Mouse (Mus musculus): ENCODE data around the gene Emilin2. TPM values are rescaled to one million over a fixed set of nuclear protein-coding genes. Genes with fewer than 3 reads are reported as not detected.

Gene Emilin2
- polyA plus RNA-seq, 1 experiment, result 2.6 TPM

GRCm38 (mm10) chr17:71282716-71283115 is 29.1 kb downstream of the Emilin2 start:
- Histone ChIP-seq H3K4me3 (ENCODE audit: low read depth, low read length) (no peak overlapping the region), H3K36me3 (ENCODE audit: control insufficient read depth, insufficient read depth, low read length, poor library complexity, severe bottlenecking) (no peaks in the 10 kb centered on the region), H3K4me1 (ENCODE audit: control insufficient read depth, insufficient read depth, low read length) (no peaks in the 10 kb centered on the region), H3K27me3 (ENCODE audit: control insufficient read depth, insufficient read depth, low read length, poor library complexity, severe bottlenecking) (no peaks in the 10 kb centered on the region), H3K9me3 (replicated peaks; ENCODE audit: control insufficient read depth, insufficient read depth, low read length, poor library complexity, severe bottlenecking) (no peaks in the 10 kb centered on the region), H3K27ac (ENCODE audit: insufficient read depth, low read length) (no peak overlapping the region), H3K9ac (ENCODE audit: low read depth, poor library complexity, severe bottlenecking) (no peak overlapping the region)
- TF ChIP-seq POLR2A (IDR thresholded peaks at IDR 0.05; ENCODE audit: insufficient read depth, low read length) (no peak), CTCF (IDR thresholded peaks at IDR 0.05; ENCODE audit: low read depth, low read length) (no peak), EP300 (IDR thresholded peaks at IDR 0.05; ENCODE audit: insufficient read depth, low read depth, low read length) (no peak)

GRCm38 (mm10) chr17:71277701-71278491 is 33.9 kb downstream of the Emilin2 start:
- no peak for TF ChIP-seq EP300 (IDR thresholded peaks at IDR 0.05; ENCODE audit: insufficient read depth, low read depth, low read length)
- TF ChIP-seq CTCF (IDR thresholded peaks at IDR 0.05; ENCODE audit: low read depth, low read length), result no peak
- no peak for TF ChIP-seq POLR2A (IDR thresholded peaks at IDR 0.05; ENCODE audit: insufficient read depth, low read length)
- no peaks in the 10 kb centered on the region for H3K4me1 ChIP-seq (ENCODE audit: control insufficient read depth, insufficient read depth, low read length)
- no peak overlapping the region for H3K27ac ChIP-seq (ENCODE audit: insufficient read depth, low read length)
- no peak overlapping the region for H3K9ac ChIP-seq (ENCODE audit: low read depth, poor library complexity, severe bottlenecking)
- no peaks in the 10 kb centered on the region for H3K27me3 ChIP-seq (ENCODE audit: control insufficient read depth, insufficient read depth, low read length, poor library complexity, severe bottlenecking)
- H3K9me3 ChIP-seq (replicated peaks; ENCODE audit: control insufficient read depth, insufficient read depth, low read length, poor library complexity, severe bottlenecking), result no peaks in the 10 kb centered on the region
- no peaks in the 10 kb centered on the region for H3K36me3 ChIP-seq (ENCODE audit: control insufficient read depth, insufficient read depth, low read length, poor library complexity, severe bottlenecking)
- H3K4me3 ChIP-seq (ENCODE audit: low read depth, low read length), result no peak overlapping the region

- Histone ChIP-seq H3K27ac (ENCODE audit: insufficient read depth, low read length) (no peak overlapping the region), H3K4me1 (ENCODE audit: control insufficient read depth, insufficient read depth, low read length) (no peaks in the 10 kb centered on the region), H3K9me3 (replicated peaks; ENCODE audit: control insufficient read depth, insufficient read depth, low read length, poor library complexity, severe bottlenecking) (no peaks in the 10 kb centered on the region), H3K36me3 (ENCODE audit: control insufficient read depth, insufficient read depth, low read length, poor library complexity, severe bottlenecking) (no peaks in the 10 kb centered on the region), H3K27me3 (ENCODE audit: control insufficient read depth, insufficient read depth, low read length, poor library complexity, severe bottlenecking) (no peaks in the 10 kb centered on the region), H3K9ac (ENCODE audit: low read depth, poor library complexity, severe bottlenecking) (no peak overlapping the region), H3K4me3 (ENCODE audit: low read depth, low read length) (no peak overlapping the region)
- TF ChIP-seq POLR2A (IDR thresholded peaks at IDR 0.05; ENCODE audit: insufficient read depth, low read length), result no peak
- no peak for TF ChIP-seq EP300 (IDR thresholded peaks at IDR 0.05; ENCODE audit: insufficient read depth, low read depth, low read length)
These were observed 35.0 kb downstream of the Emilin2 start for GRCm38 (mm10) chr17:71276771-71277170.

GRCm38 (mm10) chr17:71273901-71274300 is 37.9 kb downstream of the Emilin2 start:
- no peak overlapping the region for H3K27ac ChIP-seq (ENCODE audit: insufficient read depth, low read length)
- no peaks in the 10 kb centered on the region for H3K4me1 ChIP-seq (ENCODE audit: control insufficient read depth, insufficient read depth, low read length)
- H3K9me3 ChIP-seq (replicated peaks; ENCODE audit: control insufficient read depth, insufficient read depth, low read length, poor library complexity, severe bottlenecking), result no peaks in the 10 kb centered on the region
- H3K27me3 ChIP-seq (ENCODE audit: control insufficient read depth, insufficient read depth, low read length, poor library complexity, severe bottlenecking), result no peaks in the 10 kb centered on the region
- H3K9ac ChIP-seq (ENCODE audit: low read depth, poor library complexity, severe bottlenecking), result no peak overlapping the region
- TF ChIP-seq CTCF (IDR thresholded peaks at IDR 0.05; ENCODE audit: low read depth, low read length), result no peak
- TF ChIP-seq POLR2A (IDR thresholded peaks at IDR 0.05; ENCODE audit: insufficient read depth, low read length), result no peak
- TF ChIP-seq EP300 (IDR thresholded peaks at IDR 0.05; ENCODE audit: insufficient read depth, low read depth, low read length), result no peak
- no peaks in the 10 kb centered on the region for H3K36me3 ChIP-seq (ENCODE audit: control insufficient read depth, insufficient read depth, low read length, poor library complexity, severe bottlenecking)
- no peak overlapping the region for H3K4me3 ChIP-seq (ENCODE audit: low read depth, low read length)

- no peak overlapping the region for H3K27ac ChIP-seq (ENCODE audit: insufficient read depth, low read length)
- no peaks in the 10 kb centered on the region for H3K27me3 ChIP-seq (ENCODE audit: control insufficient read depth, insufficient read depth, low read length, poor library complexity, severe bottlenecking)
- H3K4me1 ChIP-seq (ENCODE audit: control insufficient read depth, insufficient read depth, low read length), result no peaks in the 10 kb centered on the region
- no peak for TF ChIP-seq EP300 (IDR thresholded peaks at IDR 0.05; ENCODE audit: insufficient read depth, low read depth, low read length)
- TF ChIP-seq CTCF (IDR thresholded peaks at IDR 0.05; ENCODE audit: low read depth, low read length), result no peak
- TF ChIP-seq POLR2A (IDR thresholded peaks at IDR 0.05; ENCODE audit: insufficient read depth, low read length), result no peak
- H3K9ac ChIP-seq (ENCODE audit: low read depth, poor library complexity, severe bottlenecking), result no peak overlapping the region
- H3K36me3 ChIP-seq (ENCODE audit: control insufficient read depth, insufficient read depth, low read length, poor library complexity, severe bottlenecking), result no peaks in the 10 kb centered on the region
- H3K9me3 ChIP-seq (replicated peaks; ENCODE audit: control insufficient read depth, insufficient read depth, low read length, poor library complexity, severe bottlenecking), result no peaks in the 10 kb centered on the region
- no peak overlapping the region for H3K4me3 ChIP-seq (ENCODE audit: low read depth, low read length)
These were observed 43.2 kb downstream of the Emilin2 start for GRCm38 (mm10) chr17:71268599-71268998.

- no peak overlapping the region for H3K4me3 ChIP-seq (ENCODE audit: low read depth, low read length)
- no peak overlapping the region for H3K9ac ChIP-seq (ENCODE audit: low read depth, poor library complexity, severe bottlenecking)
- H3K9me3 ChIP-seq (replicated peaks; ENCODE audit: control insufficient read depth, insufficient read depth, low read length, poor library complexity, severe bottlenecking), result no peaks in the 10 kb centered on the region
- no peaks in the 10 kb centered on the region for H3K27me3 ChIP-seq (ENCODE audit: control insufficient read depth, insufficient read depth, low read length, poor library complexity, severe bottlenecking)
- H3K27ac ChIP-seq (ENCODE audit: insufficient read depth, low read length), result no peak overlapping the region
- H3K4me1 ChIP-seq (ENCODE audit: control insufficient read depth, insufficient read depth, low read length), result no peaks in the 10 kb centered on the region
- H3K36me3 ChIP-seq (ENCODE audit: control insufficient read depth, insufficient read depth, low read length, poor library complexity, severe bottlenecking), result no peaks in the 10 kb centered on the region
- no peak for TF ChIP-seq POLR2A (IDR thresholded peaks at IDR 0.05; ENCODE audit: insufficient read depth, low read length)
- TF ChIP-seq EP300 (IDR thresholded peaks at IDR 0.05; ENCODE audit: insufficient read depth, low read depth, low read length), result no peak
- TF ChIP-seq CTCF (IDR thresholded peaks at IDR 0.05; ENCODE audit: low read depth, low read length), result no peak
These were observed 43.6 kb downstream of the Emilin2 start for GRCm38 (mm10) chr17:71268152-71268551.
